Mouse (Mus musculus) brain, adult 2 months (tissue): ENCODE measurements at regions not wholly inside any gene's neighbourhood (a gene's known extent, or its start where the extent isn't known, plus 50 kb on each side); places are given as distances from the start of the nearest gene placed in this dataset.

Source experiments
- DNase-seq: peaks from one replicate; pipeline ENCODE4 v3.0.0; 2011; ENCODE audit warnings: low read depth, low spot score

- DNase-seq, result no peak
Measured at GRCm38 (mm10) chr6:52105031-52105593, 53.0 kb downstream of the Hoxa1 start.

DNA sequence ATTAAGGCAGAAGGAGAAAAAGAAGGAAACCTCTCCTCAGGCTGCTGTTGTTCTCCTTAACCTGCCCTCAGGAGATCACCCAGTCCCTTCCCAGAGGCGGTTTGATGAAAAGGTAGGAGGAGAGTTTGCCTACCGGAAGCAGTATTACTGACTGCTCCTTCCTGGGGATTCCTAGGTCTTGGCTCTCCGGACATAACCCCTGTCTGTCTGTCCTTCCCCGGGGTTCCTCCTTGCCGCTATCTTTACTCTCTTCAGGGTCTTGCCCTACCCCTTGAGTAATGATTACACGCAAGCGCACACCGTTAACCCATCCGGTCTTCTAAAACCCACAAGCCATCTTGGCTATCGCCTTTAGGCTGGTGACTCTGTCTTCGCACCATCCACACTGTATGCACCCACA lies 54.0 kb downstream of the Hoxa1 start:
- DNase-seq, result no peak

DNA sequence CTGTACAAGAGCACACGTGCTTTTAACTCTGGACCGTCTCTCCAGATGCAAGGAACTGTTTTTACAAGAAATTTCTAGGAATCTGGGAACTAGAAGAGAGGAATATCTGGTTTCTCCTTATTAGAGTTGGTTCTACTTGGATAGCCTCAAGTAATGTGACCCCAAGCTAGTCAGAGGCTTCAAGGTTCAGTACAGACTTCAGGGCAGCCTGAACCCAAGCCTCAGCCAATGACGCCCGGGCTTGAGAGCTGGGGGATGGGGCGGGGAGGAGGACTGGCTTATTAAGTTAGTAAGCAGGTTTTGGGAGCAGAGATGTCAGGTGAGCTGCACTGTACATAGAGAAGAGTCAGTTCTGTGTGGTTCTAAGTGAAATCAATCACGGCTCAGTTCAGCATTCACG lies 54.5 kb downstream of the Hoxa1 start:
- DNase-seq, result no peak

GRCm38 (mm10) chr6:52102699-52103098 lies 55.4 kb downstream of the Hoxa1 start:
- DNase-seq, result peak; percentile 6

DNA sequence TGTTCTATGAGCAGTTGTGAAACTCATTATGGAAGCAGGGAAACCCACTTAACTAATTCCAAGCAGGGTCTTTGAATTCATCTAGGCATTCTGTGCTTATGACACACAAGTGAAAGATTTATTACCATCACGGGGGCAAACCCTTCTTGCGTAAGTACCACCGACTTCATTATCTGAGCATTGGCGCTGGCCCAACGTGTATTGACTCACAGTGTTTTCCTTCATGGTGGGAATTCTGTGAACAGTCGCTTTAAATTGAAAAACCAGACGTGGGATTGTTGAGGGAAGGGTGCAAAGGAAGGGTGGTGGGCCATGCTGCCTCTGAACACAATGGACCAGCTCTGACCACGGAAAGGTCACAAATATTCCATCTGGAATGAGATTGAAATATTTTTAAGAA lies 55.9 kb downstream of the Hoxa1 start:
- no peak for DNase-seq

- DNase-seq, result no peak
Measured at GRCm38 (mm10) chr6:52101209-52101608, 56.9 kb downstream of the Hoxa1 start.

DNA sequence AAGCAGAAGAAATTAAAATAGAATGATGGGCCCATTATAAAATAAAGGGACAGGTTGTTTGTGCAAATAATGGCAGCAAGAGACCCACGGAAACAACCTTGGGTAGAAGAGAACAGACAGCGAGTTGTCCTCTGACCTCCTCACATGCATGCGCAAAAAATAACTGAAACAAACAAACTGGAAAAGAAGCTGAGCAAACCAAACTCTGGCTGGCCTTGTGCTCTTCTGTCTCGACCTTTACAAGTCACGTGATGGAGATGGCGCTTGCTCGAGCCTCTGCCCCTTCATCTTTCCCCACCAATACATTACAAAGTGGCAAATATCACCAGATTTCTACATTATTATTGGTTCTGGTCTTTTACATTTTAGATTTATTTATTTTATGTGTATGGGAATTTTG lies 59.3 kb downstream of the Hoxa1 start:
- DNase-seq, result no peak

GRCm38 (mm10) chr6:52095575-52095974 lies 62.5 kb downstream of the Hoxa1 start:
- no peak for DNase-seq

DNA sequence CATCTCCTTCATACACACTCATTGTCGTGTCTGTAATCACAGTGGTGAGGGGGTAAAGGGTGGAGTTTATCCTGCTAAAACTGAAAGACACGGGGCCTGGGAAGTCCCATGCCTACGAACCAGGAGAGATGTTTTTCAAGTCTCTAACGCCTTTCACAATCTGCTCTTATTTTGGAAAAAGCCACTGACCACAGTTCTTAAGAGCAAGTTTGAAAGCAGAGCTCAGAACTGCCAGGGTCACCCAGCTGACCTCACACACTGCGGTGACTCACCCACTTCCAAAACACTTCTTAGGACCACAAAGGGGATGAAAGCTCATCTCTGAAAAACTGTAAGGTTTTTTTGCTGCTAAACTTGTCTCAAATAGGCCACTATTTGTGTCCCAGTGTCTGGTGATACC lies 66.7 kb downstream of the Hoxa1 start:
- DNase-seq, result peak; percentile 7

GRCm38 (mm10) chr6:52085932-52086643 lies 72.0 kb downstream of the Hoxa1 start:
- DNase-seq, result no peak

- no peak for DNase-seq
Measured at GRCm38 (mm10) chr6:52084622-52085021, 72.3 kb upstream of the Skap2 start.

DNA sequence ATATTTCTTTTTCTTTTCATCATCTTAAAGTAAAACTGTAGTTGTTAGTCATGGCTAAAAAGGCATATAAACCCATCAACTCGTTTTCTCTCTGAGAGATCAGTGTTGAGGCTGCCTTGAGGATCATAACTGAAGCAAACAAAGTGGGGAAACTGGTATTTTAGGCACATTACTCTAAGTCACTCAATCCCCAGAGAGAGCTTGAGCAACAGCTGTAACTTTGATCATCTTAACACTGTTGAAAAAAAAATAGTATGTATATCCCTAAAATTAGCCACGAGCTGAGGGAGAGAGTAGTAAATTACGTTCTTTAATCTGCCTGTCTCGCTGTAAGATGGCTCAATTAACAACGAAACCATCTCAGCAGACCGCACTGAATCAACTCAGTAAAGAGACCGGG lies 67.2 kb upstream of the Skap2 start:
- no peak for DNase-seq

- no peak for DNase-seq
Measured at GRCm38 (mm10) chr6:52078530-52079340, 66.4 kb upstream of the Skap2 start.

DNA sequence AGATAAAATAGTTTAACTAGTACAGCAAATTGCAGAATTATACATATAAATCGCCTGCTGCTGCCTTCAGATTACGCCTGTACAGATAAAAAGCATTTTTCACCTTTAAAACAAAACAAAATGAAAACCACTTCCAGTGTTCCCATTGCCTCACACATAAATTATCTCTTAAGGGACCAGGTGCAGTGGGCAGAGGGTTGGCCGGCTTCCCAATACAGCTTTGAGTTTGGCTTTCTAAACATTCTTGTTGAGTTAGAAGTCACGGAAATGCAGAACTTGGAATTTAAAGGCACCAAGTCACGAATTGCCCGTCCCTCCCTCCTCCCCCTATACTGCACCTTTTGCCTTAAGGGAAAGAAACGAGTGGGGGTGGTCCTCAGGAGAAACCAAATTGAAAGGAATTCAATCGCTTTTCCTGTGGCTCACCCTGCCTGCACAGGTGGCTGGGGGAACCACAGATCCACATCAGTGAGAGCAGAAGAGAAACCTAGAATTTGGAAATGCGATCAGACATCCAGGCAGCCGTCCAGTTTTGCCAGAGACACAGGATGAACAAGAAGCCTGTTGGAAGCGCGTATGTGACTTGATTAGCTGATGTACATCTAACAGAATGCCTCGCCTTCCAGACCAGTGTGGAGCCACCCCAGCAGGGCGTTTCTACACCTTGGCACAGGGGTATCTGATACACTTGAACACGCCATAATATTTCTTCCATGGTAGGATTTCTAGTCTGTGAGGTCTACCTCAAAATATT lies 64.0 kb upstream of the Skap2 start:
- DNase-seq, result peak; percentile 23

- DNase-seq, result no peak
Measured at GRCm38 (mm10) chr6:52074904-52075303, 62.6 kb upstream of the Skap2 start.

- no peak for DNase-seq
Measured at GRCm38 (mm10) chr6:52067151-52067550, 54.8 kb upstream of the Skap2 start.

GRCm38 (mm10) chr6:52065652-52066051 lies 53.3 kb upstream of the Skap2 start:
- DNase-seq, result no peak

DNA sequence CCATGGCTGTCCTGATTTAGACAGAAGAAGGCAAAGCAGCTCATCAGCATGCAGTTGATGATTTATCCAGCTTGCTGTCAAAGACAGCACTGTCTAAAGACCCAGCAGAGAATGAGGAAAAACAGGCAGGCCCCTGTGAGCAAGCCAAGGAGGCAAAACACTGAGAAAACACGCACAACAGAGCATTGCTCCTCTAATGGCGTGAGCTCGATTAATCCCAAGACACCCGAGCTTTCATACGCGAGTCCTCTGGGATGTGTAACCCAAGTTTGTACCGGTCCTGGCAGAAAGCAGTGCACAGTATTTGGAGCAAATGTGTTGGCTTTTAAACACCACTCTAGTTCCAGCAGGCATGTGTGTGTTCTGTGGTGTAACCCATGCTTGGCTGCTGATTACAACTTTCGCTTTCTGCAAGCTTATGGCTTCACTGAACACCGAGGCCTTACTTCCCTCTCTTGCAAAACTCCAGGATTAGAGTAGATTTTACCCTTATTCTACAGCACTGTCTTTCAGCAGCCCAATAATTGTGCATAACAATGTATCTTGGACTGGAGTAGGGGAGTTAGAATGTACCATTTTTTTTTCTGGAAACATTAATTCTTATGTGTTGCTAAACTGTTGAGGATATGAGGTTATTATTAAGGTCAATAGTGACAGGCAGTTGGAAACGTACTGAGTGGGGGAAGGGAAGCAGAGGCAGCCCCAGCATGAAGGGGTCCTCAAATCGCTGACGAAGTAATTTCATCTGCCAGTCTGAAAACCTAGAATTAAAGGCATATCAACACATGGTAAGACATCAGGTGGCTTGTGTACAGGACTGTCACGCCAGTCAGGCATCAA lies 52.0 kb upstream of the Skap2 start:
- DNase-seq, result peak; percentile 81
